Mouse (Mus musculus) heart, postnatal 0 days (tissue): ENCODE measurements around the gene Rac3. TPM values are rescaled to one million over a fixed set of nuclear protein-coding genes. Genes with fewer than 3 reads are reported as not detected.

Experiments used
- ATAC-seq: fragments of 200-750 bp; cut with Nextera tagmentation; 2 replicates; pipeline ENCODE4 v1.8.0; 2017; ENCODE audit warnings: low read depth, moderate number of reproducible peaks, moderate library complexity; ENCODE audit not compliant: insufficient read depth
- DNase-seq: peaks from one replicate; pipeline ENCODE4 v3.0.0-alpha.2; 2016; ENCODE audit warnings: low spot score
- H3K27ac ChIP-seq: fragments of 300-500 bp; sonication (generic); 2 replicates; pipeline ENCODE4 v1.5.1; 2014; ENCODE audit warnings: low read depth, mild to moderate bottlenecking
- H3K27me3 ChIP-seq: fragments of 300-500 bp; sonication (generic); 2 replicates; pipeline ENCODE4 v1.6.1; 2014; ENCODE audit warnings: low read length, mixed read lengths; ENCODE audit not compliant: control insufficient read depth, insufficient read depth
- H3K36me3 ChIP-seq: fragments of 300-500 bp; sonication (generic); replicated peaks from 2 replicates; pipeline ENCODE4 v1.6.1; 2014; ENCODE audit warnings: low read length, mixed read lengths; ENCODE audit not compliant: control insufficient read depth, insufficient read depth
- H3K4me1 ChIP-seq: fragments of 300-500 bp; sonication (generic); 2 replicates; pipeline ENCODE4 v1.6.1; 2014; ENCODE audit warnings: antibody characterized with exemption; ENCODE audit not compliant: control insufficient read depth, insufficient read depth
- H3K4me2 ChIP-seq: fragments of 300-500 bp; sonication (generic); 2 replicates; pipeline ENCODE4 v1.6.1; 2014; ENCODE audit warnings: low read depth, mild to moderate bottlenecking, low read length, moderate library complexity
- H3K4me3 ChIP-seq: fragments of 300-500 bp; sonication (generic); 2 replicates; pipeline ENCODE4 v1.5.1; 2014; ENCODE audit warnings: low read depth, low read length
- H3K9ac ChIP-seq: fragments of 300-500 bp; sonication (generic); replicated peaks from 2 replicates; pipeline ENCODE4 v1.6.1; 2014; ENCODE audit warnings: low read depth, low read length, mixed read lengths
- H3K9me3 ChIP-seq: fragments of 300-500 bp; sonication (generic); replicated peaks from 2 replicates; pipeline ENCODE4 v1.6.1; 2016; ENCODE audit warnings: low read length; ENCODE audit not compliant: control insufficient read depth
- CTCF ChIP-seq: IDR thresholded peaks from 2 replicates; pipeline ENCODE4 v1.5.1; 2016; ENCODE audit warnings: antibody characterized with exemption, control low read depth, low read depth
- EP300 ChIP-seq: IDR thresholded peaks from 2 replicates; pipeline ENCODE4 v1.6.1; 2016; ENCODE audit warnings: antibody characterized with exemption, low read depth
- WGBS: fragments of 180-500 bp; shearing (Covaris S2); extraction: QIAGEN DNeasy Blood & Tissue Kit; methylation state at CpG from one replicate; pipeline ENCODE4 v1.1.7; 2014; 5-methylcytosine and 5-hydroxymethylcytosine counted together
- polyA plus RNA-seq: library from polyadenylated mRNA; unstranded; fragments of >200 nt; fragmentation: Nextera tagmentation; extraction: Ambion mirVana; gene quantifications from 2 replicates; pipeline ENCODE4 v1.2.1, GENCODE M21; 2015
- total RNA-seq: library from RNA; depleted of rRNA; stranded (reverse); fragments of >200 nt; gene quantifications from 2 replicates; pipeline ENCODE4 v1.2.3, GENCODE M21; 2014; ENCODE audit warnings: low replicate concordance; rRNA removed

The Rac3 gene
- total and polyA plus RNA-seq, 2 experiments from 2014 or later: 1.4 to 12.6 TPM

DNA sequence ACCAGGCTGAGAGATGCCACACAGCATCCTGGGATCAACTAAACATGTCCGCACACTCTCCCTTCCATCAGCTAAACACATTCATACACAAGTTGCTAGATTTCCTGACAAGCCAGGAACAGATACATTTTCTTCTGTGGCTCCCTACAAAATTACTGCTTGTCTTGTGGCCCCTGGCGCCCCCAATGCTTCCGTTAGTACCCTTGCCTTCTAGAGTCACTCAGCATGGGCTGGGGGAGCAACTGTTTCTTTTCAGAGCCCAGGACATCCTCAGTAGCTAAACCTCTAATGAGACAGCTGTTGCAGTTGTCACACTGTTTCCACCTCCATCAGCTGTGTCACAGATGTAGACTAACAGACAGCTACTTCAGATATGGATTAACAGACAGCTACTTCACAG is 51.5 kb downstream of the Rac3 start:
- Histone ChIP-seq H3K27me3 (no peaks in the 10 kb centered on the region), H3K36me3 (no peaks in the 10 kb centered on the region), H3K4me1 (no peaks in the 10 kb centered on the region), H3K9me3 (no peaks in the 10 kb centered on the region), H3K9ac (no peak overlapping the region), H3K4me3 (no peak overlapping the region), H3K4me2 (no peak overlapping the region), H3K27ac (no peak overlapping the region)
- WGBS: 57% methylated on average over 3 of the region's 3 CpGs
- DNase-seq (no peak), ATAC-seq (no peak)
- no peak for TF ChIP-seq CTCF
- TF ChIP-seq EP300: no peak

Other genes with a start within 250 kb of the Rac3 start
- 119 and 161 TPM in 2 replicates for gene Mrpl12, start 236.9 kb upstream of the Rac3 start, total RNA-seq
- 308 and 315 TPM in 2 replicates for gene Mrpl12, start 236.9 kb upstream of the Rac3 start, polyA plus RNA-seq
- 66.8 and 74.3 TPM in 2 replicates for gene Slc25a10, start 229.6 kb upstream of the Rac3 start, total RNA-seq
- gene Slc25a10, start 229.6 kb upstream of the Rac3 start, polyA plus RNA-seq: 30.3 and 33.8 TPM in 2 replicates
- gene Gcgr, start 190.8 kb upstream of the Rac3 start, total RNA-seq: 0.23 and 1.9 TPM in 2 replicates
- gene Gcgr, start 190.8 kb upstream of the Rac3 start, polyA plus RNA-seq: 0.81 and 1.3 TPM in 2 replicates
- gene Mcrip1, start 171.7 kb upstream of the Rac3 start, total RNA-seq: 66.9 and 93.5 TPM in 2 replicates
- gene Mcrip1, start 171.7 kb upstream of the Rac3 start, polyA plus RNA-seq: 136 and 138 TPM in 2 replicates
- gene Ppp1r27, start 170.3 kb upstream of the Rac3 start, total RNA-seq: not detected in 2 replicates
- 0.20 TPM in 1 of 2 replicates, not detected in the other for gene Ppp1r27, start 170.3 kb upstream of the Rac3 start, polyA plus RNA-seq
- gene P4hb, start 148.2 kb upstream of the Rac3 start, total RNA-seq: 232 and 241 TPM in 2 replicates
- 261 and 268 TPM in 2 replicates for gene P4hb, start 148.2 kb upstream of the Rac3 start, polyA plus RNA-seq
- 204 and 231 TPM in 2 replicates for gene Arhgdia, start 139.8 kb upstream of the Rac3 start, total RNA-seq
- 239 and 245 TPM in 2 replicates for gene Arhgdia, start 139.8 kb upstream of the Rac3 start, polyA plus RNA-seq
- 104 and 132 TPM in 2 replicates for gene Alyref, start 123.1 kb upstream of the Rac3 start, total RNA-seq
- gene Alyref, start 123.1 kb upstream of the Rac3 start, polyA plus RNA-seq: 147 and 155 TPM in 2 replicates
- 41.1 and 43.4 TPM in 2 replicates for gene Anapc11, start 123.0 kb upstream of the Rac3 start, total RNA-seq
- 163 and 185 TPM in 2 replicates for gene Anapc11, start 123.0 kb upstream of the Rac3 start, polyA plus RNA-seq
- 25.1 TPM in 1 of 2 replicates, not detected in the other for gene Npb, start 113.0 kb upstream of the Rac3 start, total RNA-seq
- 9.9 and 11.8 TPM in 2 replicates for gene Npb, start 113.0 kb upstream of the Rac3 start, polyA plus RNA-seq
- 57.5 and 76.7 TPM in 2 replicates for gene Pcyt2, start 103.5 kb upstream of the Rac3 start, total RNA-seq
- gene Pcyt2, start 103.5 kb upstream of the Rac3 start, polyA plus RNA-seq: 67.5 and 69.6 TPM in 2 replicates
- 12.4 and 63.2 TPM in 2 replicates for gene Sirt7, start 96.2 kb upstream of the Rac3 start, total RNA-seq
- gene Sirt7, start 96.2 kb upstream of the Rac3 start, polyA plus RNA-seq: 14.1 and 15.2 TPM in 2 replicates
- gene Mafg, start 87.9 kb upstream of the Rac3 start, total RNA-seq: 34.1 and 37.7 TPM in 2 replicates
- gene Mafg, start 87.9 kb upstream of the Rac3 start, polyA plus RNA-seq: 13.6 and 14.1 TPM in 2 replicates
- 2.1 and 5.8 TPM in 2 replicates for gene Pycr1, start 77.7 kb upstream of the Rac3 start, total RNA-seq
- 6.3 and 6.5 TPM in 2 replicates for gene Pycr1, start 77.7 kb upstream of the Rac3 start, polyA plus RNA-seq
- 27.8 and 29.3 TPM in 2 replicates for gene Myadml2, start 73.3 kb upstream of the Rac3 start, total RNA-seq
- 32.7 and 33.5 TPM in 2 replicates for gene Myadml2, start 73.3 kb upstream of the Rac3 start, polyA plus RNA-seq
- 0.27 TPM in 1 of 2 replicates, not detected in the other for gene Notum, start 60.3 kb upstream of the Rac3 start, total RNA-seq
- gene Notum, start 60.3 kb upstream of the Rac3 start, polyA plus RNA-seq: 0.08 and 0.16 TPM in 2 replicates
- gene Aspscr1, start 48.5 kb upstream of the Rac3 start, total RNA-seq: 88.8 and 146 TPM in 2 replicates
- 86.3 and 87.9 TPM in 2 replicates for gene Aspscr1, start 48.5 kb upstream of the Rac3 start, polyA plus RNA-seq
- 68.7 and 115 TPM in 2 replicates for gene Cenpx, start 7.7 kb upstream of the Rac3 start, total RNA-seq
- gene Cenpx, start 7.7 kb upstream of the Rac3 start, polyA plus RNA-seq: 102 and 114 TPM in 2 replicates
- gene Lrrc45, start 7.5 kb upstream of the Rac3 start, total RNA-seq: 11.9 and 28.3 TPM in 2 replicates
- 12.4 and 14.2 TPM in 2 replicates for gene Lrrc45, start 7.5 kb upstream of the Rac3 start, polyA plus RNA-seq
- gene Dcxr, start 5.8 kb downstream of the Rac3 start, total RNA-seq: 5.0 and 10.5 TPM in 2 replicates
- 8.6 and 8.7 TPM in 2 replicates for gene Dcxr, start 5.8 kb downstream of the Rac3 start, polyA plus RNA-seq
- gene Cbr2, start 10.6 kb downstream of the Rac3 start, total RNA-seq: 12.2 and 19.1 TPM in 2 replicates
- gene Cbr2, start 10.6 kb downstream of the Rac3 start, polyA plus RNA-seq: 2.4 and 43.5 TPM in 2 replicates
- gene Hmga1b, start 41.3 kb downstream of the Rac3 start, total RNA-seq: 0.23 and 0.76 TPM in 2 replicates
- gene Hmga1b, start 41.3 kb downstream of the Rac3 start, polyA plus RNA-seq: 1.2 and 1.3 TPM in 2 replicates
- 14.5 and 26.4 TPM in 2 replicates for gene Rfng, start 62.7 kb downstream of the Rac3 start, total RNA-seq
- 15.3 and 17.0 TPM in 2 replicates for gene Rfng, start 62.7 kb downstream of the Rac3 start, polyA plus RNA-seq
- gene Gps1, start 62.8 kb downstream of the Rac3 start, total RNA-seq: 120 and 125 TPM in 2 replicates
- 94.2 and 94.4 TPM in 2 replicates for gene Gps1, start 62.8 kb downstream of the Rac3 start, polyA plus RNA-seq
- gene Dus1l, start 74.9 kb downstream of the Rac3 start, total RNA-seq: 42.2 and 47.1 TPM in 2 replicates
- gene Dus1l, start 74.9 kb downstream of the Rac3 start, polyA plus RNA-seq: 35.6 and 40.2 TPM in 2 replicates
- gene Fasn, start 103.1 kb downstream of the Rac3 start, total RNA-seq: 79.2 and 90.4 TPM in 2 replicates
- gene Fasn, start 103.1 kb downstream of the Rac3 start, polyA plus RNA-seq: 10.8 and 14.1 TPM in 2 replicates
- 0.43 and 1.5 TPM in 2 replicates for gene Ccdc57, start 211.4 kb downstream of the Rac3 start, total RNA-seq
- 1.3 and 1.6 TPM in 2 replicates for gene Ccdc57, start 211.4 kb downstream of the Rac3 start, polyA plus RNA-seq
- 153 and 260 TPM in 2 replicates for gene Slc16a3, start 227.0 kb downstream of the Rac3 start, total RNA-seq
- 15.6 and 17.0 TPM in 2 replicates for gene Slc16a3, start 227.0 kb downstream of the Rac3 start, polyA plus RNA-seq